Mouse (Mus musculus) spleen, adult 12 weeks (tissue): ENCODE data around the gene Parp8.

ENCODE experiments used
- DNase-seq: peaks from one replicate; pipeline ENCODE4 v3.0.0; 2022; ENCODE audit warnings: low spot score

Gene Parp8

GRCm38 (mm10) chr13:117018676-117019075 lies 6.7 kb downstream of the Parp8 start:
- no peak for DNase-seq

DNA sequence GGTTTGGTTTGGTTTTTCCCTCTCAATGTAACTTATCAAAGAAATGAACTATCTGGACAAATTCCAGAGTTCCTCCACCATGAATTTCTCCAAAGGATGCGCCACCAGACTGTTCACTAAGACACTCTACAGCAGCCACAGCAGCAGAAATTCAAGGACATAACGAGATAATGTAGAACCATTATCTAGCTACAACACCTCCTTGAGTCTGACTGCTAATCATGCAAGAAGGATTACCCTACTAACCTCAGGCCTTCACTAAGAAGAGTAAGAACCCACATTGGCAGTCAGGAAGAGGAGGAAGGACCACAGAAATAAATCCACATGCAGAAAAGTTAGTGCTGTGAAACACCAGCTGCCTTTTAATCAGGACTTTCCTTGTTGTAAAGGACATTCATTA lies 11.8 kb downstream of the Parp8 start:
- no peak for DNase-seq

DNA sequence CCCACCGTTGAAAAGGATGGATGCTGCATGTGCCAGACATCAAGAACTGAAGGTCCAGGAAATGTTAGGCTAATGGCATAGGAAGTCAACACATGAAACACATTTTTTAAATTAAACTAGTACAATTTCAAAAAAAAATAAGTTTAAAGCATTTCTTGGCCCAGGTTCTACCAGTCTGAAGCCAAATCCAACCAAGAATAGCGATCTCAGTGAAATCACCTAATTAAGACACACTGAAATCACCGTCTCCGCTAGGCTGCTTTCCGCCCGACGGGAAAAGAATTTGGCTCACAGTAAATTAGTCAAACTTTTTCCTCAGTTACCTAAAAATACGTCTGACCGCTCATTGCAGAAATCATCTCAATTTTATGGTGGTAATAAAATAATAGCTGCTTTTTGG lies 13.3 kb downstream of the Parp8 start:
- no peak for DNase-seq

- no peak for DNase-seq
Measured at GRCm38 (mm10) chr13:117010143-117010542, 15.2 kb downstream of the Parp8 start.

DNA sequence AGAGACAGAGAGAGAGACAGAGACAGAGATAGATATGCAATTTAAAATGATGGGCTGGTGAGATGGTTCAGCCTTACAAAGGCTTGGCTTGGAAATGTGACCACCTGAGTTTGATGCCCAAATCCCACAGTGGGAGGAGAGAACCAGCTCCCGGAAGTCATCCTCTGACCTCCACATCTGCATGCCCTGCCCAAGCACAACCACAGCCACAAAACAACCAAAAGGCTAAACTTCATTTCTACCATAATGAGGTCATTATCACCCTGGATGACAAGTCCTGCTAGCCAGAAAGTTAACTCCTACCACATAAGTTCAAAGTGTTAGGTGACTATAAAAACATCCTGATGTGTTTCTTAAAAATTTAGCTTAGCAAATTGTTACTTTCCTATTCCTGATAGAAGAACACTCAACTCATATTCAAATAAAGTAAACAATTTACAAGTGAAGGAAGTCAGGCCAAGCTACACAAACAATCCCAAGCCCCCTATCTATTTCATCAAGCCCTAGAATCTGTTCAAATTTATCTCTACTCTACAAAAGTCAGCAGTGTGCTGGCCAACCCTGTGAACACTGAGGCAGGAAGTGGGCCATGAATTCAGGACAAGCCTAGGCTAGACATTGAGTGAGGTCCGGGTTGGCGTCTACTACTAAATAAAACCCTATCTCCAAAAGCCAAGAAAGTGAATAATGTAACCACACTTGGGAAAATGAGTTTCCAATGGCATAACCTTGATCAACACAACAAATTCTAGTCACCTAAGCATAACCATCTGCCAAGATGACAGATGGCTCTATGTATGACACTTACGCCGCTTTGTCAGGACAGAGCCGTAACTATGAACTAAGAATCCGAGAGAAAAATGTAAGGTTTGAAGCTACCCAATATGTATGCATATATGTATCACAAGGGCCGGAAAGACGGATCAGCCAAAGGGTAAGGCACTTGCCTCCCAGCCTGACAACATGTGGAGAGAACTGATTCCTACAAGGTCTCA lies 17.0 kb downstream of the Parp8 start:
- DNase-seq, result no peak

DNA sequence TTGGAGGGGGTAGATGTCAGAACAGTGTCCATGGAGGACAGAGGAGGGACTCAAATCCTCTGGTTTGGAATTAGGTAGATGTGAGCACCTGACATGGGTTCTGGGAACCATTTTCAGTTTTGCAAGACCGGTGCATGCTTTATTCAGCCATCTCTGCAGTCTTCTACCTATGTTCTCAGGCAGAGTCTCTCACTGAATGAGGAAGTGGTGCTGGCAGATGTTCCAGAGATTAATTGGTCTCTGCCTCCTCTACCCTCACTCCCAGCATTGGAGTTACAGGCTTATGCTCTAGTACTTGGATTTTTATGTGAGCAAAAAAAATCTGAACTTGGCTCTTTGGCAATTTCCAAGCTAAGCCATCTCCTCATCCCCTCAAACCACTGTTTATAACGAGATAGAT lies 17.8 kb downstream of the Parp8 start:
- DNase-seq, result no peak

DNA sequence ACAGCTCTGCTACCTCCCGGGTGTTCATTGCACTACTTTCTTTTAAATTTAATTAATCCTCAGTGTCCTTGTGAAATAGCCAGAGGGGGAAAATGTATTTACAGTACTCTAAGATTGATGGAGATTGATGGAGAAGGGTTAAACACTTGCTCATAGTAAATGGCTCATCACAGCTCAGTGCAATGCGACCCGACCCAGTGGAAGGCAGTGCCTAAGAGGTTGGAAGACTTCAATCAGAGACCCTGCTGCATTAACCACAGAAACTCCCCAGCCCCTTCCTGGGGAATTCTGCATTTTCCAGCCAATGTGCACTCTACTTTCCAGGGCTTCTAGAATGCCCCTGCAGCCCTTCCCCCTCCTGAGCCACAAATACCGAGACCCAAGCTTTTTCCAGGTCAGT lies 18.7 kb downstream of the Parp8 start:
- no peak for DNase-seq

GRCm38 (mm10) chr13:117000493-117000892 lies 24.8 kb downstream of the Parp8 start:
- no peak for DNase-seq

DNA sequence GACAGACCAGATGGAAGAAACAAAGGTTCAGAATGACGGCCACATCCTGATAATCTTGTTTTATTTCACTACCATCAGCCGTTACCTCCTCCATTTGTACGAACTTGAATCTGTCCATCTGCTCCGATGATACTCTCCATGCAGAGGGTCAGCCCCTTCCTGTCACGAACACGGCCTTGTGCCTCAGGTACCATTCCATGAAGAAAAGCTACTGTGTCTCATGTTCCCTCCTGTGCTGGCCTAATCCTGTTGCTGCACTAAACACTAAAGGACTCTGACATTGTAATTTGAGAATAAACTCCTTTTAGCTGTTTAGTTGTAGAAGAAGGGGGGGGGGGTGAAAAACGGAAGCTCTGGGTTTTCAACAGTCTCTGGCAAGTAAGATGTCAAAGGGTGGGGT lies 33.8 kb downstream of the Parp8 start:
- no peak for DNase-seq

GRCm38 (mm10) chr13:116990327-116990726 lies 35.0 kb downstream of the Parp8 start:
- no peak for DNase-seq

DNA sequence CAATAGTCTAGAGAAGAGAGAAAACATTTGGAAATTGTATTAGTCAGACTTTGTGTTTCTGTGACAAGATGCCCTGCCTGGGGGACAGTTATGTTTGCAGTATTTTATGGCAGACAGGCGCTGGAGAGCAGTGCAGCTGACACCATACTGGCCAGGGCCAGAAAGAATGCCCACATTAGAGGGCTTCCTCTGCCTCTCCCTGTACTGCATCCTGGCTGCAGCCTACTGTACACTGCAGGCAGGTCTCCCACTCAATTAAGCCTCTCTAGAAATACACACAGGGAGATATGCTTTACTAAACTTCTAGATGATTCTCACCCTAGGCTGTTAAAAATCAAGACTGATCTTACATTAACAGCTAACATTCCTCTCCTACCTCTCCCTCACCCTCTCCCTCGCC lies 36.6 kb downstream of the Parp8 start:
- no peak for DNase-seq

- DNase-seq, result no peak
Measured at GRCm38 (mm10) chr13:116988208-116988607, 37.1 kb downstream of the Parp8 start.

- DNase-seq, result no peak
Measured at GRCm38 (mm10) chr13:116987284-116987683, 38.1 kb downstream of the Parp8 start.

- DNase-seq, result no peak
Measured at GRCm38 (mm10) chr13:116986658-116987057, 38.7 kb downstream of the Parp8 start.

DNA sequence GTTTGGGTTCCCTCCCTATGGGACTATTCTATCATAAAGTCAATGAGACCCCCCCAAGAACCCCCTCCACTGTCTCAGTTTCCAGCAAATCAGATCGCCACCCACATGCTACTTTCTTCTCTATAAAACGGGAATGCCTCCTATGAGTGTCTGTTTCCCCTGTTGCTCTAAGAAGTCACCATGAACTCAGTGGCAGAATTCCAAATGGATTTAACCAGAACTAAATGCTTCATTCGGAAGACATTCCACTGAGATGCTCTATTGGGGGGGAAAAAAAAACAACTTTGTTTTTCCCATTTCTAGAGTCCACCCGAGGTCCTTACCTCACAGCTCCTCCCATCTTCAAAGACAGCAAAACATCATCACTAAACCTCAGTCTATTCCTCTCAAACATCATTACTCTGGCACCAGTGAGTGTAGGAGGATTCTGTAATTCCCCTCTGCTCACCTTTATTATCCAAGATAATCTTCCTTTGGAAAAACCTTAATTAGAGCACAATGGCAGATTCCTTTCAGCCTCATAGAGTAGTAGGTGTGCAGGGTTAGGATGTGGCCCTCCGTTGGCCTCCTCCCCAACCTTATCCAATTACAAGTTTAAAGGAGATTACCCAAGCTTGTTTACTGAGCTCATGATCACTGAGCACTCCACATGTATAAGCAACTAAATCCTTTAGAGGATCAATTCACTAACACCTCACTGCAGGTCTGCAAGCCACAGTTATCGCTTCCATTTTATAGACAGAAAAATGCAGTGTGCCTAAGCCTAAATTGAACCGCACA lies 51.1 kb downstream of the Parp8 start:
- no peak for DNase-seq

GRCm38 (mm10) chr13:116973491-116973890 lies 51.8 kb downstream of the Parp8 start:
- no peak for DNase-seq

GRCm38 (mm10) chr13:116972036-116972611 lies 53.2 kb downstream of the Parp8 start:
- no peak for DNase-seq

- no peak for DNase-seq
Measured at GRCm38 (mm10) chr13:116970706-116971428, 54.5 kb downstream of the Parp8 start.

- DNase-seq, result no peak
Measured at GRCm38 (mm10) chr13:116969650-116970049, 55.7 kb downstream of the Parp8 start.

DNA sequence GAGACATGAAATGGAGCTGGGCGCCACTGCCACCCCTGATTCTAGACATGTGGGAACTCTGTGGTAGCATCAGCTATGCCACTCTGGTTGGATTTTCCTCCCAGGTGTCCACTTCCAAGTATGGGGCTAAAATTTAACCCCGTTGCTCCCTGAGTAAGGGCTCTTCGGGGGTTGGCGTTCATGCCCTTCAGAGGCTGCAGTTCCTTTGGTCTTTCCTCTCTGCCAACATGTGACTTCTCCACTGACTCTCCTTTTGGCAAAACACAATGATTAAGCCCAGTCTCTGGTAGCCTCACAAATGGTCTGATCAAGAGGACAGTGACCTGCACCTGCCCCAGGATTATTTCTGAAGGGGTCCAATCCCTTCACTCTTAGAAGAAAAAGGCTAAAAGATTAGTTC lies 56.4 kb downstream of the Parp8 start:
- DNase-seq, result no peak

- no peak for DNase-seq
Measured at GRCm38 (mm10) chr13:116967459-116967858, 57.9 kb downstream of the Parp8 start.
